Mouse (Mus musculus): ENCODE measurements around the gene Rdh9.
"Not testable (repeated sequence)": the region's sequence is repeated elsewhere in the genome, so short reads cannot be mapped to it uniquely, and the experiment has no call there.

Gene Rdh9

DNA sequence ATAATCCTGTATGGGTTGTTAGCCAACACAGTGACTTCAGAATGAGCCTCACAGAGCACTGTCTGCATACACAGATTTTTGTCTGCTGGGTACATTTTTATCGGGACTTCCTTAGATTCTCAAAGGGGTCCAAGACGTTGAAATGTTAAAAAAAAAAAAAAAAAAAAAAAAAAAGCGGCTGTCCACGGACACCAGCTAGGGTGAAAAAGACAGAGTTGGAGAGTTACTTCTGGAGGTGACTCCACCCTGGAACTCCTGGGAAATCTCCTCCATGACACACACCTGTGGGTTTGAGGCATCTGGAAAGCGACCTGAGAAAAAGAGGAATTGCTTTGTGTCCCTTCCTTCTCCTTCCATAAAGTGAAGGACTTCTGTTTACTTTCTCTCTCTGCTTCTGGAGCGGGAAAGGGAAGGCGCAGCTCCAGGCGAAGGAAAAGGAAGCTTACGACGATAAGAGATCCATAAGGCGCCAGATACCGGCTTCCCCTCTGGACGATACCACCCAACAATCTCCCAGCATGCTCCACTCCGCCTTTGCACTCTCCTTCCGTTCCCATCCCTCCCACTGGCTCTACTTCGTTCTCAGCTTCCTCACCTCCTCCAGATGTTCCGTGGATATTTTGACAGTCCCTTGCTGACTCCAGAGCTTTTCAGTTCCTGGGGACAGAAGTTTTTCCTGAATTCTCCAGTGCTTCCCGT, 20.3 kb upstream of the Rdh9 start:
- in situ Hi-C loops (cut with MboI, MseI): loop anchor here in 1 of 2 experiments (10.0 kb wide), 1 partner anchor 821 kb away; no protein-coding TSS in a partner anchor

GRCm38 (mm10) chr10:127759181-127760110, 16.7 kb upstream of the Rdh9 start, which contains the start of the genes Rdh1 and Rdh16f1:
Gene Rdh1, plus strand, starts transcription at chr10:127759721.
Gene Rdh16f1, plus strand, starts transcription at chr10:127759787.
- in situ Hi-C loops (cut with MboI, MseI): loop anchor here in 1 of 2 experiments (10.0 kb wide), 1 partner anchor 825 kb away; no protein-coding TSS in a partner anchor

DNA sequence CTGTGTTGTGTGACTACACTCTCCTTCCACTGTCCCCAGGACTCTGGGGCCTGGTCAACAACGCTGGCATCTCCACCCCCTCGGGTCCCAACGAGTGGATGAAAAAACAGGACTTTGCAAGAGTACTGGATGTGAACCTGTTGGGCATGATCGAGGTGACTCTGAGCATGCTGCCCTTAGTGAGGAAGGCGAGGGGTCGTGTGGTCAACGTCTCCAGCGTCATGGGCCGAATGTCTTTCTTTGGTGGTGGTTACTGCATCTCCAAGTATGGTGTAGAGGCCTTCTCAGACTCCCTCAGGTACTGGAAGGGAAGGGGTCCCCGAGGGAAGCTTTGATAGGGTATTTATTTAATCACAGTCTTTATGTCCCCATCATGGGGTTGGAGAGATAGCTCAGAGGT, 13.3 kb upstream of the Rdh9 start:
- in situ Hi-C loops (cut with MboI, MseI): not testable (repeated sequence)

DNA sequence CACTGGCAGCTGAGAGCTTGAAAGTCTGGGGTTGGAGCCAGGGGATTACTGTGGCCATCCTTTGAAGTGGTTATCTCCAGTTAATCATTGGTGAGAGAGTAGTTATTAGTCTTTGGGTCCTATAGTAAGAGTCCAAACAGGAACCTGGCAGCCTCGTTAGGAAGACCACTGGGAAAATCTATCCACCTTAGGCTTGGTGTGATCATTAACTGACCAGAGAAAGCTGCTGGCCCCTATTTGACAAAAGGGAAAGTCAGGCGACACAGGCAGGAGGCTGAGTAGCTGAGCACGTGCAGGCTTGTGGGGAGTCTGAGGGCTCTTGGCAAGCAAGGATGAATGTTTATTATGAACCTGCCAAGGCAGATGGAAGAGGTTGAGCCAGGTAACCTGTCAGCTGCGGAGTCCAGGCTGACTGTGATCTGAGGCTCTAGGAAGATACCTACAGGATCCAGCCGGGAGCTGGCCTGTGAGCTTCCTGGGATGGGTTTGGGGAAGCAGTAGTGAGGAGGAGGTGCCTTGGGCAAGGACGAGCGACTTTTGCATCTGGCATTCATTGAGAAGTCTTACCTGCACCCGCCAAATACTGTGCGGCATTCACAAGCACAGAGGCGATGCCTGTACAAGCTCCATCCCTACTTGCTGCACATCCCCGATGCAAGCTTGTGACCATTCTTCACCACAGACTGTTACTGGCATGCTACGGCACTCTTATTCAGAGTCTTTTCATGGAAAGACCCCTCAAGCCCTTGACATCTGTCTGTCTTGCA, 12.1 kb upstream of the Rdh9 start:
- in situ Hi-C loops (cut with MboI, MseI): no loop called here

- in situ Hi-C loops (cut with MboI, MseI): no loop called here
Observed at GRCm38 (mm10) chr10:127766564-127766963, 9.6 kb upstream of the Rdh9 start.

GRCm38 (mm10) chr10:127782321-127782720, 6.1 kb downstream of the Rdh9 start:
- in situ Hi-C loops (cut with MboI, MseI): not testable (repeated sequence)

GRCm38 (mm10) chr10:127785411-127785810, 9.2 kb downstream of the Rdh9 start:
- in situ Hi-C loops (cut with MboI, MseI): not testable (repeated sequence)

GRCm38 (mm10) chr10:127799295-127799694, 23.1 kb downstream of the Rdh9 start:
- in situ Hi-C loops (cut with MboI, MseI): no loop called here

- in situ Hi-C loops (cut with MboI, MseI): no loop called here
Observed at GRCm38 (mm10) chr10:127800891-127801290, 24.7 kb downstream of the Rdh9 start, which contains the start of gene Rdh16. Gene Rdh16, plus strand, starts transcription at chr10:127801152.

- in situ Hi-C loops (cut with MboI, MseI): no loop called here
Observed at GRCm38 (mm10) chr10:127801612-127802011, 25.4 kb downstream of the Rdh9 start.

GRCm38 (mm10) chr10:127802236-127802635, 26.1 kb downstream of the Rdh9 start:
- in situ Hi-C loops (cut with MboI, MseI): no loop called here

DNA sequence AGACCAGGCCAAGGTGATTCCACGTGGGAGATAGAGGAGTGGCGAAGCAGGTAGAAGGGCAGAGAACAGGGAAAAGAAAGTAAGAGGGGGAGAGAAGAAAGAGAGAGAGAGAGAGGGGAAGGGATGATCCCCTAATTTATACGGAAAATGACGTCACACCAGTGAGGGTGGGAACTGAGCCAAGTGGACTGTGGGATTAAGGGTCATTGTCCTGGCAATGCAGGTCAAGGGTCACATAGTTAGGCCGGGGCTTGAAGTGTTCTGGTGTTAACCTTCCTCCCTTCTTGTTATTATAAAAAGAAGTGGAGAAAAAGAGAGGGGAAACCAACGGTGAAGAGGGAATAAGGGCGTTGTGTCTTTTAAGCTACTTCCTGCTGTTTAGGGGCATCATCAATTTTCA, 28.2 kb downstream of the Rdh9 start:
- in situ Hi-C loops (cut with MboI, MseI): no loop called here

- in situ Hi-C loops (cut with MboI, MseI): no loop called here
Observed at GRCm38 (mm10) chr10:127815888-127816287, 39.7 kb downstream of the Rdh9 start.

- in situ Hi-C loops (cut with MboI, MseI): not testable (repeated sequence)
Observed at GRCm38 (mm10) chr10:127817268-127817910, 41.2 kb downstream of the Rdh9 start.

DNA sequence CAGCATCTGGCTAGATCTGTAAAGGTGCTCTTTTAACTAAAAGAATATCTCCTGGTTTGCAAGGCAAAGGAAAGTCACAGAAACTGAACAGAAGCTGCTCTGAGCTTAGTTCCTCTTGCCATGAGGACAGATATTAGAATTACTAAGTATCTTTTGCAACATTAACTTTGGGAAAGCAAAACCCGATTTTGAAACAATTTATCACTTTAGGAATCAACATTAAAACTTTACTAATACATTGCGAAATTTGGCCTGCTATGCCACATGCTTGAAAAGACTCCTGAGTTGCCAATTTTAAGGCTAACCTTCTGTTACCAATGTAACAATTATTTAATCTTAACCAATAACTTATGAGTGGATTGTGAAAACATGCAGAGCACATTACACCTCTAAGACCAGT, 45.6 kb downstream of the Rdh9 start:
- in situ Hi-C loops (cut with MboI, MseI): not testable (repeated sequence)

DNA sequence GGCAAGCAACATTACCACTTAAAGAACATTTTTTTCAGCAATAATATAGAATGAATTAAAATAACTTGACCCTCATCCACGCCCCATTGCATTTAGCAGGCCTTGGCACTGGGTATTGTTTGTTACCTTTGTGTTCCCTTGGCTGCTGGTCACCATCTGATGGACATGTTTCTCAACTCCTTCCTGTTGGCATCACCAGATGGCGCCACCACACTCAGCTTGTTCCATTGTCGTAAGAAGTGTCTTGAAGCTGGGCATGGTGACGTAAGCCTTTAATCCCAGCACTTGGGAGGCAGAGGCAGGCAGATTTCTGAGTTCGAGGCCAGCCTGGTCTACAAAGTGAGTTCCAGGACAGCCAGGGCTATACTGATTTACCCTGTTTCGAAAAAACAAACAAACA, 49.2 kb downstream of the Rdh9 start:
- in situ Hi-C loops (cut with MboI, MseI): no loop called here

GRCm38 (mm10) chr10:127829121-127829520, 52.9 kb downstream of the Rdh9 start:
- in situ Hi-C loops (cut with MboI, MseI): no loop called here

DNA sequence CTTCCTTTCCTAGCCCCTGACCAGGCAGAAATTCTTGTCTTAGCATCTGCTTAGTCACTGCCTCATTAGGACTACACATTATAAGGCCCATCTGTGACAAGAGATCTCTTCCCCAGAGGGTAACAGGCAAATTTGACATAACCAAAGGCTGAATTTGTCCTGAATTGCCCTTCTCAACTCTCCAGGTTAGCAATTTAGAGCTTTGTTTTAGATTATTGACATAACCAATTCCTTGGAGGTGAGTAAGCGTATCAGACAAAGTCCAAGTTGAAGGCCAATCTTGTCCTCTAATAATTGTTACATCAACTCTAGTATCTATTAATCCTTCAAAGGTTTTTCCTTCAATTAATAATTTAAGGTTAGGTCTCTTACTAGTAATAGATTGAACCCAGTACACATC, 58.0 kb downstream of the Rdh9 start:
- in situ Hi-C loops (cut with MboI, MseI): not testable (repeated sequence)

DNA sequence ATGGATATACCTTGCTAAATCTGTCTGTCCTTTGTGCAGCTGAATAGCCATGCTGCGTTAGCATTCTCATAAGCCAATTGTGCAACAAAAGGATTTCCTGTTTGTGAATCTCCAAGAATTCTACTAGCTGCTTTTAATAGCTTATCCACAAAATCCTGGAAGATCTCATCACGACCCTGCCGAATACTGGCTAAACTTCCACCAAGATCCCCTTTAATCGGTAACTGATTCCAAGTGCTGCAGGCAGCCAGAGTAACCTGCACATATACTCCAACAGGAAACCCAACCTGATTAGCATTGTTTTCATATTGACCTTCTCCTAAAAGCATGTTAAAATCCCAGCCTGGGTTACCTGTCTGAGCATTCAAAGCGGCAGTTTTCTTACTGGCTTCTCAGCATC, 59.1 kb downstream of the Rdh9 start:
- in situ Hi-C loops (cut with MboI, MseI): loop anchor here in 1 of 2 experiments (5.0 kb wide), 1 partner anchor 92 kb away; no protein-coding TSS in a partner anchor

DNA sequence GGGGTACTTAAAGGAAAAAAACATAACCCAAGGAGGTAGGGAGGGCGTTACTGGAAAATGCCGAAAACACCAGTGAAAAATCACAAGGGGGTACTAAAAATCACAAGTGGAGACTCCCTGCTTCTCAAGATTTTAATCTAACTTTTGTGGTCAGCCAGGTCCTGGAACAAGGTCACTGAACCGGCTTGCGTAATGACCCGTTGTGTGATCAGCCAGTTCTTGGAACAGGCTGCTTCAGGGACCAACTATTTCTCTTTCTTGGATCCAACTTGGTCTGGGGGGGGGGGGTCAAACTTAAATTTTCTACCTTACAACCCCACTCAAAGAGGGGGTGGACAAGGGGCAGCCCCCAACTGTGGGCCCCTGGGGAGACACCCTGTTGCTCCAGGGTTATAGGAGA, 61.6 kb downstream of the Rdh9 start:
- in situ Hi-C loops (cut with MboI, MseI): loop anchor here in 1 of 2 experiments (5.0 kb wide), 1 partner anchor 90 kb away; no protein-coding TSS in a partner anchor

DNA sequence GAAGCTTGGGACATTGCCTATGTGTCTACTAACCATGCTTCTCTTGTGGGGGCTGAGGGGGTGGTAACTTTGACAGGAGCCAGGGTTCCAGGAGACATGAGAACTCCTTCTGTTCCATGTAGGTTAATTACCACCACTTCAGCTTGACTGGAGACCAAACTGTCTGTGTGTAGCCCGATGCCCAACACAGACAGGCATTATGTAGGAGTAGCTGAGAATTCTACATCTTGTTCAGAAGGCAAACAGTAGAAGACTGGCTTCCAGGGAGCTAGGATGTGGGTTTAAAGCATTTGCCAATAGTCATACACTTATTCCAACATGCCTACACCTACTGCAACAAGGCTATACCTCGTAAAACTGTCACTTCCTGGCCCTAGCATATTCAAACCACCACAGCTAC, 62.4 kb downstream of the Rdh9 start:
- in situ Hi-C loops (cut with MboI, MseI): loop anchor here in 1 of 2 experiments (5.0 kb wide), 1 partner anchor 89 kb away; no protein-coding TSS in a partner anchor

Measured in T-helper 17 cell (primary cell).